Mouse (Mus musculus) c-Kit-positive CD71-positive TER-119-positive erythroid progenitor cells, embryonic 14.5 days (primary cell): Measurements from ENCODE around the gene Hspbp1.
A peak's percentile ranks its signal among the peaks of the same experiment; 100 is the strongest.

Source experiments
- DNase-seq: peaks from one replicate; pipeline ENCODE4 v3.0.0-alpha.2; 2013; ENCODE audit warnings: low spot score

Hspbp1 gene

GRCm38 (mm10) chr7:4666871-4667270, 18.0 kb downstream of the Hspbp1 start:
- DNase-seq = no peak

GRCm38 (mm10) chr7:4663742-4664141, 21.1 kb downstream of the Hspbp1 start:
- DNase-seq = no peak

- DNase-seq = no peak
Measured at GRCm38 (mm10) chr7:4663179-4663578, 21.7 kb downstream of the Hspbp1 start.

- DNase-seq = no peak
Measured at GRCm38 (mm10) chr7:4659911-4660443, 24.9 kb downstream of the Hspbp1 start.

- peak; percentile 96 for DNase-seq
Measured at GRCm38 (mm10) chr7:4658912-4659551, 25.8 kb downstream of the Hspbp1 start, which contains the start of gene Ppp6r1. Gene Ppp6r1 (minus strand): TSS chr7:4659019.

- DNase-seq = no peak
Measured at GRCm38 (mm10) chr7:4658128-4658907, 26.6 kb downstream of the Hspbp1 start.

GRCm38 (mm10) chr7:4657521-4658127, 27.2 kb downstream of the Hspbp1 start:
- DNase-seq = no peak

GRCm38 (mm10) chr7:4656818-4657217, 28.1 kb downstream of the Hspbp1 start:
- no peak for DNase-seq

- no peak for DNase-seq
Measured at GRCm38 (mm10) chr7:4655916-4656315, 29.0 kb downstream of the Hspbp1 start.

GRCm38 (mm10) chr7:4655393-4655792, 29.5 kb downstream of the Hspbp1 start:
- no peak for DNase-seq

- no peak for DNase-seq
Measured at GRCm38 (mm10) chr7:4654221-4654620, 30.6 kb downstream of the Hspbp1 start.

- DNase-seq = no peak
Measured at GRCm38 (mm10) chr7:4653780-4654179, 31.1 kb downstream of the Hspbp1 start.

GRCm38 (mm10) chr7:4653351-4653750, 31.5 kb downstream of the Hspbp1 start:
- no peak for DNase-seq

GRCm38 (mm10) chr7:4652726-4653125, 32.1 kb downstream of the Hspbp1 start:
- no peak for DNase-seq

GRCm38 (mm10) chr7:4651581-4651980, 33.3 kb downstream of the Hspbp1 start:
- DNase-seq = no peak

GRCm38 (mm10) chr7:4647992-4648391, 36.9 kb downstream of the Hspbp1 start:
- no peak for DNase-seq

GRCm38 (mm10) chr7:4647291-4647690, 37.6 kb downstream of the Hspbp1 start:
- DNase-seq = no peak

- DNase-seq = no peak
Measured at GRCm38 (mm10) chr7:4646806-4647205, 38.1 kb downstream of the Hspbp1 start.

GRCm38 (mm10) chr7:4643225-4643624, 41.6 kb downstream of the Hspbp1 start:
- DNase-seq = no peak

- DNase-seq = no peak
Measured at GRCm38 (mm10) chr7:4641956-4642355, 42.9 kb downstream of the Hspbp1 start.

GRCm38 (mm10) chr7:4641155-4641554, 43.7 kb downstream of the Hspbp1 start:
- DNase-seq = no peak

GRCm38 (mm10) chr7:4636179-4636578, 48.7 kb downstream of the Hspbp1 start:
- no peak for DNase-seq

GRCm38 (mm10) chr7:4631031-4631430, 53.8 kb downstream of the Hspbp1 start, which contains the start of gene Tmem86b:
Gene Tmem86b (minus strand): TSS chr7:4631422.
- peak; percentile 51 for DNase-seq
